15 mouse cellular contexts compared by ENCODE assay signal in the genomic region with DNA sequence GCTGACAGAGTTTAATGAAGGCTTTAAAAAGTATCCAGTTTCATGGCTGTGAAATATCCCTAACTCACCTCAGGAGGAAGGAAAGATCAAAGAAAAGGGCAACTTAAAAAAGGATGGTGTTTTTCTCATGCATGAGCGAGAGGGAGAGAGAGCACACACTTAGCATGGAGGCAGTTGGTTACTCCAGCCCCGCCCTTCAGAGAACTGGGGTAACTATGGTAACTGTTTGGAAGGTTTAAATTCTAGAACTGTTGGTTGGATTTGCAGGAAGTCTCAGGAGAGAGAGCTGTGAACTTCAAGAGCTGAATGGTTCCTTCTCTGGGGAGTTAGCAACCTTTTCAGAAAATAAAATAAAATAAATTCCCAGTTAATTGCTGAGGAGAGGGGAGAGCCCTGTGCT.
DNase-seq lines count a peak whose midpoint lies in the region; ATAC-seq lines count a peak whose summit lies in the region.
"Had no signal": no experiment of that assay in that cellular context is flagged by ENCODE, and none has a peak within 500 bp of the region (broad histone marks: within the 10 kb centered on the region; RNA-seq: fewer than 3 reads in every experiment).

No protein-coding gene starts in this region.

- ATAC-seq in forebrain, embryonic 14.5 days = no peak; the same call in 1 of the 2 replicates
- ATAC-seq in forebrain, embryonic 11.5 days (replicated peaks; ENCODE audit: low FRiP score) = no peak
- no peak for ATAC-seq in megakaryocyte progenitor cell, adult 5-6 weeks (replicated peaks; ENCODE audit: poor library complexity)
- ATAC-seq: liver, postnatal 0 days had no signal

- H3K4me1 ChIP-seq in forebrain, embryonic 14.5 days (ENCODE audit: control insufficient read depth, insufficient read depth, low read length) = 0 out of 2 replicates have a peak, but pooled peaks cover 2% of the 10 kb centered on the region
- H3K4me1 ChIP-seq in forebrain, embryonic 11.5 days (replicated peaks; ENCODE audit: control insufficient read depth, insufficient read depth, low read length) = no peaks in the 10 kb centered on the region

- no peak overlapping the region for H3K27ac ChIP-seq in forebrain, embryonic 14.5 days (ENCODE audit: low read depth, low read length)
- no peak overlapping the region for H3K27ac ChIP-seq in forebrain, embryonic 11.5 days (ENCODE audit: low read depth, low read length)
- H3K27ac ChIP-seq: forebrain, embryonic 12.5 days; heart, adult 2 months had no signal

- H3K36me3 ChIP-seq in forebrain, embryonic 14.5 days (ENCODE audit: control insufficient read depth, insufficient read depth, low read length) = no peaks in the 10 kb centered on the region
- H3K36me3 ChIP-seq in forebrain, embryonic 11.5 days (ENCODE audit: control insufficient read depth, insufficient read depth, low read length) = no peaks in the 10 kb centered on the region
- H3K36me3 ChIP-seq: forebrain, embryonic 12.5 days had no signal

- H3K9me3 ChIP-seq in forebrain, embryonic 14.5 days (replicated peaks; ENCODE audit: control insufficient read depth, low read length) = no peaks in the 10 kb centered on the region
- no peaks in the 10 kb centered on the region for H3K9me3 ChIP-seq in forebrain, embryonic 11.5 days (ENCODE audit: control insufficient read depth, low read length)
- H3K9me3 ChIP-seq: forebrain, embryonic 12.5 days had no signal

- no peak overlapping the region for H3K9ac ChIP-seq in forebrain, embryonic 14.5 days (ENCODE audit: low read length)
- no peak overlapping the region for H3K9ac ChIP-seq in forebrain, embryonic 11.5 days (ENCODE audit: low read length)
- H3K9ac ChIP-seq: forebrain, embryonic 12.5 days; liver, postnatal 0 days had no signal

- DNase-seq in forebrain, embryonic 14.5 days (ENCODE audit: low spot score) = peak; percentile 47
- no peak for DNase-seq in forebrain, embryonic 11.5 days (ENCODE audit: low spot score)
- DNase-seq in layer of hippocampus, adult 18-20 months (ENCODE audit: low spot score in 2 of 2) = peak; percentile 33 to 65
- DNase-seq in layer of hippocampus, postnatal 36 days = no peak
- peak; percentile 31 for DNase-seq in ZHBTc4 (ENCODE audit: low read depth, low spot score)
- DNase-seq in left cerebral cortex, postnatal 25 days (ENCODE audit: low spot score in 2 of 2) = peak; percentile 55 to 85
- no peak for DNase-seq in adrenal gland, postnatal 4 days (ENCODE audit: low spot score in 2 of 2)
- DNase-seq: adrenal gland, postnatal 10 days; B cell, adult 2 months; cerebellum, adult 9-11 months; heart, adult 2 months; liver, postnatal 0 days had no signal

- H3K4me3 ChIP-seq in forebrain, embryonic 14.5 days (ENCODE audit: low read depth, low read length) = no peak overlapping the region
- no peak overlapping the region for H3K4me3 ChIP-seq in forebrain, embryonic 11.5 days (ENCODE audit: low read depth, low read length)
- H3K4me3 ChIP-seq: forebrain, embryonic 12.5 days; heart, adult 2 months had no signal

- H3K27me3 ChIP-seq in forebrain, embryonic 14.5 days (replicated peaks; ENCODE audit: control insufficient read depth, insufficient read depth, low read length) = no peaks in the 10 kb centered on the region
- no peaks in the 10 kb centered on the region for H3K27me3 ChIP-seq in forebrain, embryonic 11.5 days (ENCODE audit: control insufficient read depth, insufficient read depth, low read length)
- H3K27me3 ChIP-seq: forebrain, embryonic 12.5 days had no signal

- no peak overlapping the region for H3K4me2 ChIP-seq in forebrain, embryonic 14.5 days (ENCODE audit: low read length)
- H3K4me2 ChIP-seq in forebrain, embryonic 11.5 days (ENCODE audit: low read depth, low read length, severe bottlenecking) = no peak overlapping the region
- H3K4me2 ChIP-seq: forebrain, embryonic 12.5 days; midbrain, embryonic 11.5 days had no signal

- WGBS in forebrain, embryonic 14.5 days = 49% methylated on average over 2 of the region's 2 CpGs
- 56% methylated on average over 2 of the region's 2 CpGs for WGBS in forebrain, embryonic 11.5 days

- intact Hi-C loops in left cerebral cortex, postnatal 25 days (cut with DNase I) = no loop called here

Comparison
In these comparisons a context has a peak if more than half of its experiments do, and no peak if none do; other contexts are left out.
1. DNase-seq: peak in forebrain, embryonic 14.5 days (single experiment), layer of hippocampus, adult 18-20 months (2 of 2), ZHBTc4 (single experiment) and left cerebral cortex, postnatal 25 days (2 of 2); none in forebrain, embryonic 11.5 days (single experiment), layer of hippocampus, postnatal 36 days (0 of 2) and adrenal gland, postnatal 4 days (0 of 2).